Mouse (Mus musculus): ENCODE results near the gene Fgfrl1.

DNA sequence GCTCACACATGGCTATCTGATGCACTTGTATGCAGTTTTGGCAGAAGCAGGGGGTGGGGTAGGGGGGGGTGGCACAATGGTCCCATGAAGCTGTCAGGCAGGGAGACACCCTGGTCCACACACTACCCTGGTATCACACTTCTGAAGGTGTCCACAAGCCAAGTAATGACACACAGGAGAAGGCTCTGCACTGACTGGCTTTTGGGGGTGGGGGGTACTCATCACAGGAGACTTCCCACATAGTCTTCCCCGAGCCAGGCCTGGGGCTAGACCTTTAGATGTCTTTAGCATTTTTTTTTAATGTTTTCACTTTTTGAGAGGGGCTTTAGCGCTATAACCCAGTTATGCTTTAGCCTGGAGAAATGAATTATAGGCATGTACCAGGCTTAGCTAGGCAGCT, 44.9 kb upstream of the Fgfrl1 start:
- TF ChIP-seq CTCF (IDR thresholded peaks at IDR 0.05; ENCODE audit: extremely low read depth, insufficient read depth, low read length): no peak
- TF ChIP-seq POLR2A (IDR thresholded peaks at IDR 0.05; ENCODE audit: extremely low read depth, insufficient read depth, low read length): no peak
